Mouse (Mus musculus) embryonic fibroblast, embryonic 13.5 days (primary cell): ENCODE measurements around the gene Galnt10.

Experiments
- CTCF ChIP-seq: IDR thresholded peaks from 2 replicates; pipeline ENCODE4 v1.5.1; 2011; ENCODE audit warnings: mild to moderate bottlenecking, control low read depth, low read length, moderate library complexity, borderline replicate concordance; ENCODE audit not compliant: insufficient read depth
- POLR2A ChIP-seq: IDR thresholded peaks from 2 replicates; pipeline ENCODE4 v1.6.1; 2011; ENCODE audit warnings: low read depth, mild to moderate bottlenecking, control low read depth, low read length, moderate library complexity

DNA sequence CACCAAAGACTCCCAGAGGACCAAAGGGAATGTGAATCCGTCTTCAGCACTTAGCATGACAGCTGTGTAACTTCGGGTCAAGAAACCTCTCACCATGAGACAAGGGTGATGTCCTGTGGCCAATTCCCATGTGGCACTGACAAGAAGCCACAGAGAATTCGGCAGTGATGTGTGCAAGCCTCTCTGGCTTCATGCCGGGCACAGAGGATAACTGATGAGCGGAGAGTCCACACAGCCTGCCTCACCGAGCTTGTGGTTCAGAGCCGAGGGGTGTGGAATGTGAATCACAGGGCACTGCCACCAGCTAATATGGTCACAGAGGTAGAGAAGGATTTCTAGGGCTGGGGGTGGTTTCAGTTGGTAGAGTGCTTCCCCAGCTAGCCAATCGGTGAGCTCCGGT lies 113.4 kb downstream of the Galnt10 start:
- TF ChIP-seq CTCF, result no peak
- TF ChIP-seq POLR2A, result no peak
